Comparison of ENCODE assay signal across 8 mouse cellular contexts in genomic region chr1:166360157-166360855, GRCm38 (mm10). TPM values are rescaled to one million over a fixed set of nuclear protein-coding genes. Genes with fewer than 3 reads are reported as not detected.
A peak's percentile ranks its signal among the peaks of the same experiment; 100 is the strongest.
DNase-seq lines count a peak whose midpoint lies in the region; ATAC-seq lines count a peak whose summit lies in the region.

No protein-coding gene starts in this region.

- peak; percentile 80 to 91 for DNase-seq in heart, adult 18-20 months
- DNase-seq in embryonic facial prominence, embryonic 10.5 days (ENCODE audit: low spot score): peak; percentile 90
- DNase-seq in spleen, adult 18-20 months: peak; percentile 58 to 85

- H3K4me2 ChIP-seq in heart, embryonic 11.5 days: no peak overlapping the region
- H3K4me2 ChIP-seq in kidney, embryonic 14.5 days (replicated peaks; ENCODE audit: low read depth, low read length): no peak overlapping the region
- H3K4me2 ChIP-seq in limb, embryonic 13.5 days (replicated peaks): no peak overlapping the region
- H3K4me2 ChIP-seq in midbrain, embryonic 16.5 days (ENCODE audit: low read length): no peak overlapping the region

- no peaks in the 10 kb centered on the region for H3K4me1 ChIP-seq in heart, embryonic 11.5 days (ENCODE audit: control insufficient read depth, insufficient read depth, low read length)
- H3K4me1 ChIP-seq in embryonic facial prominence, embryonic 10.5 days: no peaks in the 10 kb centered on the region
- no peaks in the 10 kb centered on the region for H3K4me1 ChIP-seq in kidney, embryonic 14.5 days (ENCODE audit: control insufficient read depth, insufficient read depth, low read length)
- H3K4me1 ChIP-seq in limb, embryonic 13.5 days: no peaks in the 10 kb centered on the region
- H3K4me1 ChIP-seq in midbrain, embryonic 16.5 days (ENCODE audit: control insufficient read depth, insufficient read depth, low read length): no peaks in the 10 kb centered on the region; the same call in 1 of the 2 replicates

- H3K36me3 ChIP-seq in heart, embryonic 11.5 days (ENCODE audit: control insufficient read depth, insufficient read depth, low read length): no peaks in the 10 kb centered on the region
- no peaks in the 10 kb centered on the region for H3K36me3 ChIP-seq in embryonic facial prominence, embryonic 10.5 days (replicated peaks)
- H3K36me3 ChIP-seq in kidney, embryonic 14.5 days (ENCODE audit: control insufficient read depth, insufficient read depth, low read length): no peaks in the 10 kb centered on the region
- H3K36me3 ChIP-seq in limb, embryonic 13.5 days: no peaks in the 10 kb centered on the region
- H3K36me3 ChIP-seq in midbrain, embryonic 16.5 days (ENCODE audit: control insufficient read depth, insufficient read depth, low read length): no peaks in the 10 kb centered on the region

- ATAC-seq in heart, embryonic 11.5 days (replicated peaks; ENCODE audit: insufficient number of reproducible peaks, low FRiP score, low TSS enrichment): no peak; the same call in 1 of the 2 replicates
- peak; percentile 99 for ATAC-seq in granulocyte monocyte progenitor cell, adult 5-6 weeks (replicated peaks; ENCODE audit: poor library complexity, severe bottlenecking)
- ATAC-seq in kidney, embryonic 14.5 days (ENCODE audit: low FRiP score, low TSS enrichment): peak; percentile 87; the same call in 1 of the 2 replicates
- ATAC-seq in limb, embryonic 13.5 days (ENCODE audit: low FRiP score, low read depth): peak; percentile 80; the same call in 1 of the 2 replicates
- peak; percentile 95 for ATAC-seq in midbrain, embryonic 16.5 days

- WGBS in heart, embryonic 11.5 days (ENCODE audit: insufficient replicate concordance): 33% methylated on average over 14 of the region's 14 CpGs
- WGBS in embryonic facial prominence, embryonic 10.5 days: 27% methylated on average over 14 of the region's 14 CpGs
- WGBS in kidney, embryonic 14.5 days: 23% methylated on average over 14 of the region's 14 CpGs
- WGBS in limb, embryonic 13.5 days: 20% methylated on average over 14 of the region's 14 CpGs
- 22% methylated on average over 14 of the region's 14 CpGs for WGBS in midbrain, embryonic 16.5 days

- H3K27me3 ChIP-seq in heart, embryonic 11.5 days (ENCODE audit: control insufficient read depth, insufficient read depth, low read length): no peaks in the 10 kb centered on the region
- no peaks in the 10 kb centered on the region for H3K27me3 ChIP-seq in embryonic facial prominence, embryonic 10.5 days (replicated peaks; ENCODE audit: low read depth, poor library complexity, severe bottlenecking)
- no peaks in the 10 kb centered on the region for H3K27me3 ChIP-seq in kidney, embryonic 14.5 days (ENCODE audit: control insufficient read depth, insufficient read depth, low read length)
- no peaks in the 10 kb centered on the region for H3K27me3 ChIP-seq in limb, embryonic 13.5 days
- no peaks in the 10 kb centered on the region for H3K27me3 ChIP-seq in midbrain, embryonic 16.5 days (ENCODE audit: control insufficient read depth, insufficient read depth, low read depth, low read length)

- H3K9me3 ChIP-seq in heart, embryonic 11.5 days (replicated peaks; ENCODE audit: control insufficient read depth, low read length): no peaks in the 10 kb centered on the region
- no peaks in the 10 kb centered on the region for H3K9me3 ChIP-seq in embryonic facial prominence, embryonic 10.5 days
- no peaks in the 10 kb centered on the region for H3K9me3 ChIP-seq in kidney, embryonic 14.5 days (ENCODE audit: control insufficient read depth, low read length)
- no peaks in the 10 kb centered on the region for H3K9me3 ChIP-seq in limb, embryonic 13.5 days
- H3K9me3 ChIP-seq in midbrain, embryonic 16.5 days (replicated peaks; ENCODE audit: control insufficient read depth, low read length, poor library complexity, severe bottlenecking): no peaks in the 10 kb centered on the region

- no peak overlapping the region for H3K27ac ChIP-seq in heart, embryonic 11.5 days (ENCODE audit: low read depth, low read length)
- H3K27ac ChIP-seq in embryonic facial prominence, embryonic 10.5 days (replicated peaks): no peak overlapping the region
- no peak overlapping the region for H3K27ac ChIP-seq in kidney, embryonic 14.5 days (ENCODE audit: low read depth, low read length)
- H3K27ac ChIP-seq in limb, embryonic 13.5 days: no peak overlapping the region
- H3K27ac ChIP-seq in midbrain, embryonic 16.5 days (ENCODE audit: low read length): no peak overlapping the region

- H3K4me3 ChIP-seq in heart, embryonic 11.5 days (ENCODE audit: low read depth, low read length): no peak overlapping the region
- no peak overlapping the region for H3K4me3 ChIP-seq in embryonic facial prominence, embryonic 10.5 days
- no peak overlapping the region for H3K4me3 ChIP-seq in kidney, embryonic 14.5 days (ENCODE audit: low read length)
- H3K4me3 ChIP-seq in limb, embryonic 13.5 days: no peak overlapping the region
- H3K4me3 ChIP-seq in midbrain, embryonic 16.5 days (ENCODE audit: low read depth, low read length): no peak overlapping the region

- H3K9ac ChIP-seq in heart, embryonic 11.5 days (ENCODE audit: low read depth, low read length): no peak overlapping the region
- no peak overlapping the region for H3K9ac ChIP-seq in kidney, embryonic 14.5 days (ENCODE audit: low read depth, low read length)
- H3K9ac ChIP-seq in limb, embryonic 13.5 days: no peak overlapping the region
- H3K9ac ChIP-seq in midbrain, embryonic 16.5 days (ENCODE audit: low read depth, low read length): no peak overlapping the region

RNA-seq across cellular contexts. Expression of gene Tada1, which starts 18.6 kb away (rescaled TPM):
- 1 to 10 TPM; 8.5 to 8.8 TPM for total RNA-seq in heart, adult 18-20 months (2021)
- polyA plus RNA-seq in heart, embryonic 11.5 days (2014; fragmentation: Nextera tagmentation; extraction: Ambion mirVana): 36.0 and 37.6 TPM in 2 replicates
- 62.9 and 64.6 TPM in 2 replicates for polyA plus RNA-seq in embryonic facial prominence, embryonic 10.5 days (2016; fragmentation: Nextera tagmentation; extraction: Ambion mirVana)
- 36.2 and 43.9 TPM in 2 replicates for total RNA-seq in granulocyte monocyte progenitor cell, adult 5-6 weeks (2014; fragmentation: Nextera tagmentation)
- total RNA-seq in granulocyte monocyte progenitor cell, adult 5-6 weeks (2017): 45.4 and 45.9 TPM in 2 replicates
- 60.7 and 62.9 TPM in 2 replicates for polyA plus RNA-seq in kidney, embryonic 14.5 days (2014; fragmentation: Nextera tagmentation; extraction: Ambion mirVana)
- polyA plus RNA-seq in limb, embryonic 13.5 days (2015; fragmentation: Nextera tagmentation; extraction: Ambion mirVana): 61.1 and 65.5 TPM in 2 replicates
- 88.8 and 98.7 TPM in 2 replicates for polyA plus RNA-seq in midbrain, embryonic 16.5 days (2015; fragmentation: Nextera tagmentation; extraction: Ambion mirVana)

RNA-seq across cellular contexts. Expression of gene Pogk, which starts 49.4 kb away (rescaled TPM):
- 10 to 100 TPM; 13.8 to 14.1 TPM for total RNA-seq in heart, adult 18-20 months (2021)
- 13.0 and 15.4 TPM in 2 replicates for polyA plus RNA-seq in heart, embryonic 11.5 days (2014; fragmentation: Nextera tagmentation; extraction: Ambion mirVana)
- 27.5 and 28.2 TPM in 2 replicates for polyA plus RNA-seq in embryonic facial prominence, embryonic 10.5 days (2016; fragmentation: Nextera tagmentation; extraction: Ambion mirVana)
- 9.8 and 12.6 TPM in 2 replicates for total RNA-seq in granulocyte monocyte progenitor cell, adult 5-6 weeks (2014; fragmentation: Nextera tagmentation)
- 7.5 and 9.2 TPM in 2 replicates for total RNA-seq in granulocyte monocyte progenitor cell, adult 5-6 weeks (2017)
- 10.7 and 20.0 TPM in 2 replicates for polyA plus RNA-seq in kidney, embryonic 14.5 days (2014; fragmentation: Nextera tagmentation; extraction: Ambion mirVana)
- 20.5 and 24.6 TPM in 2 replicates for polyA plus RNA-seq in limb, embryonic 13.5 days (2015; fragmentation: Nextera tagmentation; extraction: Ambion mirVana)
- 38.4 and 41.5 TPM in 2 replicates for polyA plus RNA-seq in midbrain, embryonic 16.5 days (2015; fragmentation: Nextera tagmentation; extraction: Ambion mirVana)
